Mouse (Mus musculus): Measurements from ENCODE around the gene Ift46.

- TF ChIP-seq CTCF (conservative IDR thresholded peaks at IDR 0.05; ENCODE audit: low read length) (no peak), POU5F1 (IDR thresholded peaks at IDR 0.05; ENCODE audit: borderline replicate concordance, low read length) (no peak), NANOG (IDR thresholded peaks at IDR 0.05; ENCODE audit: borderline replicate concordance, low read length) (no peak)
Measured at GRCm38 (mm10) chr9:44804678-44805077, 37.0 kb downstream of the Ift46 start.

All from E14TG2a.4 (cell line).